Mouse (Mus musculus): ENCODE results near the gene Cep112. TPM values are rescaled to one million over a fixed set of nuclear protein-coding genes. Genes with fewer than 3 reads are reported as not detected.
A peak's percentile ranks its signal among the peaks of the same experiment; 100 is the strongest.

The Cep112 gene
- polyA plus RNA-seq, 1 experiment from 2014 or later, result 10.0 TPM

DNA sequence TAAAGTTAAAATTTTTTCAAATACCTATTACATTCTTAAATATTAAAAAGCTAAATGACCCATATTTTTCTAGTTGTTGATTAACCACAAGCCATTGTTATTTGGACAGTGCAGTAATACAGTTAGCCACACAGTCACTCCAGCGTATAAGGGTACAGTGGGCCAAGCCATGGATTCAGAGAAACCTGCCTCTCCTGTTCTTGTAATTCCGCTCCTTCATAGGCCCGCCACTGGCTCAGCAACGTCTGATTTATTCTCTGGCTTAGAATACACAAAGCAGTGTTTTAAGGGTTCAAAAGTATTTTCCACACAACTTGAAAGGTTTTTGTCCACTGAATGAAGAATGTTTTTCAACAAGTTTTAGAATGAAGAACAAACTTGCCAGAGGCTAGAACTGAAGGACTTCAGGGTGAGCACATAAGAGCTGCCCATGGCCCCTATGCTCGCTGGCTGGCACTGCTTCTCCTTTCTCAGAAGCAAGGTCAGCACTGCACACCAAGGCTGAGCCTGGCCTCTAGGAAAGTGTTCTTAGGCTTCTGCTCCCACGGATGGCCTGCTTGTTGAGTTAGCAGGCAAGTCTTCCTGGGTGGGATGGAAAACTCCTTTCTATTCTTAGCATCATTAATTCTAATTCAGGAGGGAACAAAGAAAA, 349.2 kb downstream of the Cep112 start:
- H3K4me1 ChIP-seq (ENCODE audit: control insufficient read depth, insufficient read depth, low read length), result no peaks in the 10 kb centered on the region; the same call in 1 of the 2 replicates
- H3K4me3 ChIP-seq (ENCODE audit: low read depth, low read length), result no peak overlapping the region
- 63% methylated on average over 6 of the region's 6 CpGs for WGBS
- H3K9me3 ChIP-seq (ENCODE audit: control insufficient read depth, low read length), result no peaks in the 10 kb centered on the region
- H3K9ac ChIP-seq (ENCODE audit: low read length), result no peak overlapping the region
- H3K27ac ChIP-seq (ENCODE audit: low read depth, low read length), result no peak overlapping the region
- DNase-seq (ENCODE audit: low spot score) (no peak), ATAC-seq (ENCODE audit: insufficient read depth, low FRiP score, low TSS enrichment) (no peak)
- H3K36me3 ChIP-seq (ENCODE audit: control insufficient read depth, insufficient read depth, low read length), result no peaks in the 10 kb centered on the region
- no peaks in the 10 kb centered on the region for H3K27me3 ChIP-seq (ENCODE audit: control insufficient read depth, insufficient read depth, low read length)
- H3K4me2 ChIP-seq (ENCODE audit: low read depth), result no peak overlapping the region

DNA sequence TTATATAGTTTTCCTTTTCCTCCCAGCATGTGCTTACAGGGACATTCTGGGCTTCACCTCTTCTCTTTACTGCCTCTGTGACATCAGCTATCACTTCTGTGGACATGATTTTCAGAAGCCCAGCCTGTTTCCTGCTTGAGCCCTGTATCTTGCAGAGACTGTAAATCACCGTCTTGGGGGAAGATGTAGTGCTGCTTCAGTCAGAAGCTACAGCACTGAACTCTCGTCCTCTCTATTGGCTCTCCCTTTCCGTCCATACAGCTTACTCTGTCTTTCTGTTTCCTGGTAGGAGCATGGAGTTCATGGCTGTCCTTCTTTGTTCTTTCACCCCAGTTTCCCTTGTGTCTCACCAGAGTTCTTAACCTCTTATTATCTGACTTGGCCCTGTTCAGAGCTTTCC, 352.2 kb downstream of the Cep112 start:
- Histone ChIP-seq H3K27ac (ENCODE audit: low read depth, low read length) (no peak overlapping the region), H3K4me2 (ENCODE audit: low read depth) (no peak overlapping the region), H3K9ac (ENCODE audit: low read length) (no peak overlapping the region), H3K4me1 (ENCODE audit: control insufficient read depth, insufficient read depth, low read length) (no peaks in the 10 kb centered on the region; the same call in 1 of the 2 replicates), H3K9me3 (ENCODE audit: control insufficient read depth, low read length) (no peaks in the 10 kb centered on the region), H3K4me3 (ENCODE audit: low read depth, low read length) (no peak overlapping the region), H3K36me3 (ENCODE audit: control insufficient read depth, insufficient read depth, low read length) (no peaks in the 10 kb centered on the region), H3K27me3 (ENCODE audit: control insufficient read depth, insufficient read depth, low read length) (no peaks in the 10 kb centered on the region)
- no peak for ATAC-seq (ENCODE audit: insufficient read depth, low FRiP score, low TSS enrichment)
- DNase-seq (ENCODE audit: low spot score), result peak; percentile 19
- 32% methylated on average over 3 of the region's 3 CpGs for WGBS

DNA sequence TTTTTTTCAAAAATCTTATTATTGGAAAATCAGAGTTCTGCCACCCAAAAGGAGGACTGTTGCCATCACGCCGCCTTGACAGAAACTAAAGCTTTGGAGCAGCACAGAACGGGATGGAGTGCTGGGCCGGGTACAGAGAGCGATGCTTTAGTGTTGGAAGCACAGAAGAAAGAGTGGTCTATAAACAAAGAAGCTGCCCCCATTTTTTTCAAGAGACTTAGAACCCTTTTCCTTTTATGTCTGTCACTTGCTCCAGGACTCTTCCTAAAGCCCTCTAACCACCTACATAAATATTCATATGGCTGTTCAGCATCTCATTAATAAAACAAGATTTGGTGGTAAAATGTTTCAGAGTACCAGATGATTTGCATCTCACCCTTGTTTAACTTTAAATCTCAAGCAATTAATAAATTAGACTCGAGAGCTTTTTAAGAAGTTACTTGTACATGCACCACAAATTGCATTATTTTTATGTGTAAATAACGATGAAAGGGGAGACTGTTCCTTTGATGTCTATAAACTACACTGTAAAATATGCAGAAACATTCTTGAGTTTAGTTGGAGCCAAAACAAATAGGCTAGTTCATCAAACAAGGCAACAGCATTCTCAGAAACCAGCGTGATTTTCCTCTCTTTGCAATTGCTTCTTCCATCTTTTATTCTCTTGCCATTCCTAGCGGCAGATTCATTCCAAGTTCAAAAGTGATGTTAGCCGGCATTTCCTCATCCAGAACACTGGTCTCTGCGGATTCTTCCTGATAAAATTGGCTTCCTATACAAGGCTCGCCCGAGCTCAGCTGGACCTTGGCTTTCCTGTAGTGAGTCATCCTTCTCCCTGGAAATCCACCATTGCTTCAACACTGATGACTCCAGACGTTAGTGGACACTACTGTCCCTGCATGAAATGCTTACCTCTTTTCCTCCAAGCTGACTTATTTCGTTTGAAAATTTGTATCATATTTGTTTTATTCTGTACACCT, 355.6 kb downstream of the Cep112 start:
- Histone ChIP-seq H3K4me1 (ENCODE audit: control insufficient read depth, insufficient read depth, low read length) (no peaks in the 10 kb centered on the region; the same call in 1 of the 2 replicates), H3K9ac (ENCODE audit: low read length) (no peak overlapping the region), H3K4me2 (ENCODE audit: low read depth) (no peak overlapping the region), H3K9me3 (ENCODE audit: control insufficient read depth, low read length) (no peaks in the 10 kb centered on the region), H3K27ac (ENCODE audit: low read depth, low read length) (no peak overlapping the region), H3K36me3 (ENCODE audit: control insufficient read depth, insufficient read depth, low read length) (no peaks in the 10 kb centered on the region), H3K27me3 (ENCODE audit: control insufficient read depth, insufficient read depth, low read length) (no peaks in the 10 kb centered on the region), H3K4me3 (ENCODE audit: low read depth, low read length) (no peak overlapping the region)
- ATAC-seq (ENCODE audit: insufficient read depth, low FRiP score, low TSS enrichment) (no peak), DNase-seq (ENCODE audit: low spot score) (no peak)
- 83% methylated on average over 15 of the region's 15 CpGs for WGBS

DNA sequence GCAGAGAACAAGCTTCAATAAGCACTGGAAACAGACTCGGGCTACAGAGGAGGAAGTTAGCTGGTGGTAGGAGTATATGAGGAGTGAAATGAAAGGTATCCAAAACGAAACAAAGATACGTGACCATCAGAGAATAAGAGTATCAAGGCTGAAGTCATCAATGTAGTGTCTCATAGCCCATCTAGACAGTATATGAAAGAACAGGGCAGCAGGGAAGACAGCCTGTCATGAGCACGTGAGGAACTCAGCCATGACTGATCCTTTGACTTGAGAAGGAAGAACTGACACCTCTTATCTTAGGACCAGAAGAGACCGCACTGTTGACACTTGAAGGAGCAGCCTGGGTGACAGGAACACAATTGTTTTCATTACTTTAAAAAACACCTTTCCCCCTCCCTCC, 373.4 kb downstream of the Cep112 start:
- no peak for ATAC-seq (ENCODE audit: insufficient read depth, low FRiP score, low TSS enrichment)
- H3K27ac ChIP-seq (ENCODE audit: low read depth, low read length), result no peak overlapping the region
- no peaks in the 10 kb centered on the region for H3K9me3 ChIP-seq (ENCODE audit: control insufficient read depth, low read length)
- H3K27me3 ChIP-seq (ENCODE audit: control insufficient read depth, insufficient read depth, low read length), result no peaks in the 10 kb centered on the region
- no peak overlapping the region for H3K9ac ChIP-seq (ENCODE audit: low read length)
- WGBS, result 86% methylated on average over 5 of the region's 5 CpGs
- DNase-seq (ENCODE audit: low spot score), result no peak
- H3K4me1 ChIP-seq (ENCODE audit: control insufficient read depth, insufficient read depth, low read length), result no peaks in the 10 kb centered on the region
- no peak overlapping the region for H3K4me3 ChIP-seq (ENCODE audit: low read depth, low read length)
- H3K4me2 ChIP-seq (ENCODE audit: low read depth), result no peak overlapping the region
- no peaks in the 10 kb centered on the region for H3K36me3 ChIP-seq (ENCODE audit: control insufficient read depth, insufficient read depth, low read length)

DNA sequence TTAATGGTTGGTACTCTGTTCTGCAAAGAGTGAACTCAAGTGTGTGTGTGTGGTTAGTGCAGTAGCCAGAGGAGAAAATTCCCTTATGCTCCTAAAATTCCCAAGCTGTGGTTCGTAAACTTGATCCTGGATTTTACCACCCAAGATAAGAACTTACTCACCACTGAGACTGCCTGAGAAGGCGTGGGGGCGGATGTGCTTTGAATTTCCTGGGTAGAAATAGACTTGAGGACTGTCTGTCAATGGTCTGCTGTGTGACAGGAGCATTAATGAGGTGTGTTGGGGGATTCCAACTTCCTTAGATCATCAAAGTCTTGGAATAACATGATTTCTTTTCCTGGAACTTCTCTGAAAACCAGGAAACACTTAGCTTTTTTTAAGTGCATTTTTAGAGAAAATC, 374.7 kb downstream of the Cep112 start:
- WGBS, result 77% methylated on average over 3 of the region's 3 CpGs
- no peak overlapping the region for H3K4me3 ChIP-seq (ENCODE audit: low read depth, low read length)
- no peaks in the 10 kb centered on the region for H3K36me3 ChIP-seq (ENCODE audit: control insufficient read depth, insufficient read depth, low read length)
- H3K9me3 ChIP-seq (ENCODE audit: control insufficient read depth, low read length), result no peaks in the 10 kb centered on the region
- no peak overlapping the region for H3K27ac ChIP-seq (ENCODE audit: low read depth, low read length)
- H3K9ac ChIP-seq (ENCODE audit: low read length), result no peak overlapping the region
- ATAC-seq (ENCODE audit: insufficient read depth, low FRiP score, low TSS enrichment), result no peak
- H3K27me3 ChIP-seq (ENCODE audit: control insufficient read depth, insufficient read depth, low read length), result no peaks in the 10 kb centered on the region
- H3K4me1 ChIP-seq (ENCODE audit: control insufficient read depth, insufficient read depth, low read length), result no peaks in the 10 kb centered on the region
- H3K4me2 ChIP-seq (ENCODE audit: low read depth), result no peak overlapping the region
- no peak for DNase-seq (ENCODE audit: low spot score)

DNA sequence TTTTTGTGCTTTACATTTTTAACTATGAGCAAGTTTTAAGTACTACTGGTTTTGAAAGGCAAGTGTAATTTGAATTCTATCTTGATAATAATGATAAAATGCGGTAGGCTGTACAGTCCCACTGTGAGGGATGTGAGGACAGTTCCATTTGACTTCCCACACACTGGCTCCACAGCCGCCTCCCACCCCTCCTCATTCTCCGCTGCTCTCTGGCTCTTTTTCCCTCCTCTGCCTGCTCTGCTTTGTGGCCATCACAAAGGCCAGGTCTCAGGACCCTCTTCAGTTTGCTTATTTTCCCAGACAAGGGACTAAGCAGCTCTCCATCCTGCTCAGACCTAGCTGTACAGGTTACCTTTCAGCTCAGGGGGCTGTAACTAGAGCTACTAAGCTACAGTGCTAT, 379.0 kb downstream of the Cep112 start:
- no peaks in the 10 kb centered on the region for H3K36me3 ChIP-seq (ENCODE audit: control insufficient read depth, insufficient read depth, low read length)
- H3K9ac ChIP-seq (ENCODE audit: low read length), result no peak overlapping the region
- no peak overlapping the region for H3K4me3 ChIP-seq (ENCODE audit: low read depth, low read length)
- H3K27me3 ChIP-seq (ENCODE audit: control insufficient read depth, insufficient read depth, low read length), result no peaks in the 10 kb centered on the region
- 84% methylated on average over 3 of the region's 3 CpGs for WGBS
- H3K4me1 ChIP-seq (ENCODE audit: control insufficient read depth, insufficient read depth, low read length), result no peaks in the 10 kb centered on the region
- no peak overlapping the region for H3K4me2 ChIP-seq (ENCODE audit: low read depth)
- DNase-seq (ENCODE audit: low spot score) (no peak), ATAC-seq (ENCODE audit: insufficient read depth, low FRiP score, low TSS enrichment) (no peak)
- no peak overlapping the region for H3K27ac ChIP-seq (ENCODE audit: low read depth, low read length)
- H3K9me3 ChIP-seq (ENCODE audit: control insufficient read depth, low read length), result no peaks in the 10 kb centered on the region

DNA sequence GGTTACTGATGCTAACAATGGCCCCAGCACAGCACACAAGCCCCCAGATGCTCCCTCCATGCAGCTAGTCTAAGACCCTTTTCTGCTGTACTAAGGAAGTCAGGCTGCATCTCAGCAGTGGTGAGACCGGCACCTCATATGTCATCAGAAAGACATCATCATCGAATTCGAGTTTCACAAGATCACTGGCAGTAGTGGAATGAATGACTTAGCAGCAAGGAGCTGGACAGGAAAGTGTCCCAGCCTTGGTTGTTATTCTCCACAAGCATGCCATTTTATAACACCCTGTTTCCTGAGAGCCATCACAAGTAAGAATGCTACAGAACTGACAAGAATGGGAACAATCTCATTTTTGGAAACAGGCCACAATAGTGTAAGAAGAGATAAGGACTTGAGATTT, 381.0 kb downstream of the Cep112 start:
- WGBS, result 83% methylated on average over 3 of the region's 3 CpGs
- DNase-seq (ENCODE audit: low spot score) (no peak), ATAC-seq (ENCODE audit: insufficient read depth, low FRiP score, low TSS enrichment) (no peak)
- H3K27me3 ChIP-seq (ENCODE audit: control insufficient read depth, insufficient read depth, low read length), result no peaks in the 10 kb centered on the region
- no peak overlapping the region for H3K9ac ChIP-seq (ENCODE audit: low read length)
- H3K36me3 ChIP-seq (ENCODE audit: control insufficient read depth, insufficient read depth, low read length), result no peaks in the 10 kb centered on the region
- no peak overlapping the region for H3K27ac ChIP-seq (ENCODE audit: low read depth, low read length)
- no peak overlapping the region for H3K4me3 ChIP-seq (ENCODE audit: low read depth, low read length)
- H3K4me1 ChIP-seq (ENCODE audit: control insufficient read depth, insufficient read depth, low read length), result no peaks in the 10 kb centered on the region
- H3K9me3 ChIP-seq (ENCODE audit: control insufficient read depth, low read length), result no peaks in the 10 kb centered on the region
- no peak overlapping the region for H3K4me2 ChIP-seq (ENCODE audit: low read depth)

DNA sequence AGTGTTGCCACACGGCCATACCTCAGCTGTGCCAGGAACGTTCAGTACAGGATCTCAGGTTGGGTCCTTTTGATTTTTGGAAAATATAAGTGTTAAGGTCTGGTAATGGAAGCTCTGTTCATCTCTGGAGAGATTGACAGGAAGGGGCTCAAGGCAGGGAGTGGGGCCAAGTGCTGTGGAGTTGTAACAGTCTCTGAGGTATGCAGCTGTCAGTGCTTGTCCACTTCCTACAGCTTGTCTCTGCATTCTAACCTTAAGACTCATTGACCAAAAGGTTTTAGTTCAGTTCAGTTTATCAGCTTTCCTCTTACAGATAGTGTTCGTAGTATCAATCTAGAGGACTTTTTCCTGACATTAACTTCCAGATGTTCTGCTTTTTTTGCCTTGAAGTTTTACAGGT, 384.6 kb downstream of the Cep112 start:
- 83% methylated on average over 3 of the region's 3 CpGs for WGBS
- no peaks in the 10 kb centered on the region for H3K9me3 ChIP-seq (ENCODE audit: control insufficient read depth, low read length)
- no peak overlapping the region for H3K4me3 ChIP-seq (ENCODE audit: low read depth, low read length)
- no peak overlapping the region for H3K9ac ChIP-seq (ENCODE audit: low read length)
- no peak overlapping the region for H3K4me2 ChIP-seq (ENCODE audit: low read depth)
- ATAC-seq (ENCODE audit: insufficient read depth, low FRiP score, low TSS enrichment), result no peak
- no peaks in the 10 kb centered on the region for H3K4me1 ChIP-seq (ENCODE audit: control insufficient read depth, insufficient read depth, low read length)
- no peaks in the 10 kb centered on the region for H3K36me3 ChIP-seq (ENCODE audit: control insufficient read depth, insufficient read depth, low read length)
- H3K27me3 ChIP-seq (ENCODE audit: control insufficient read depth, insufficient read depth, low read length), result no peaks in the 10 kb centered on the region
- DNase-seq (ENCODE audit: low spot score), result no peak
- no peak overlapping the region for H3K27ac ChIP-seq (ENCODE audit: low read depth, low read length)

DNA sequence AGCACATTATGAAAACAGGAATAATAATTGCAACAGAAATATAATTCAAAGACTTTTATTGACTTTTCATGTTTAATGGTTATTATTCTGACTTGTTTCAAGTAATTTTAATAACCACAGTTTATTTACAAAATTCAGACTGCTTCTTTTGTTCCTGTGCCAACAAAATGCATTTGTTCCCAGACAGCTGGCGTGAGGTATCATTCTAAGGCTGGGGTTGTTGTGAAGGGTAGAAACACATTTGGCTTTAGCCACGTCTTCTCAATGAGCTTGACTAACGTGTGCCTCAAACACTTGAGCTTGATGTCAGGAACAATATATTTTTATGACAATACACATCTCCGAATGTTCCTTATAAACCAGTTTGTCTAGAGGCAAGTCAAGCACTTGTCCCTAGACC, 396.8 kb downstream of the Cep112 start:
- H3K36me3 ChIP-seq (ENCODE audit: control insufficient read depth, insufficient read depth, low read length), result no peaks in the 10 kb centered on the region
- no peak overlapping the region for H3K4me3 ChIP-seq (ENCODE audit: low read depth, low read length)
- H3K9ac ChIP-seq (ENCODE audit: low read length), result no peak overlapping the region
- no peak for ATAC-seq (ENCODE audit: insufficient read depth, low FRiP score, low TSS enrichment)
- no peaks in the 10 kb centered on the region for H3K9me3 ChIP-seq (ENCODE audit: control insufficient read depth, low read length)
- H3K4me2 ChIP-seq (ENCODE audit: low read depth), result no peak overlapping the region
- no peak overlapping the region for H3K27ac ChIP-seq (ENCODE audit: low read depth, low read length)
- no peaks in the 10 kb centered on the region for H3K27me3 ChIP-seq (ENCODE audit: control insufficient read depth, insufficient read depth, low read length)
- DNase-seq (ENCODE audit: low spot score), result no peak
- 64% methylated on average over 4 of the region's 4 CpGs for WGBS
- H3K4me1 ChIP-seq (ENCODE audit: control insufficient read depth, insufficient read depth, low read length), result no peaks in the 10 kb centered on the region; the same call in 1 of the 2 replicates
